Mouse (Mus musculus) liver, embryonic 12.5 days (tissue): ENCODE measurements around the gene Stag3. TPM values are rescaled to one million over a fixed set of nuclear protein-coding genes. Genes with fewer than 3 reads are reported as not detected.

Experiments used
- ATAC-seq: fragments of 200-750 bp; cut with Nextera tagmentation; 2 replicates; pipeline ENCODE4 v1.8.0; 2017; ENCODE audit warnings: moderate number of reproducible peaks, mild to moderate bottlenecking, moderate library complexity
- H3K27ac ChIP-seq: fragments of 300-500 bp; sonication (generic); 2 replicates; pipeline ENCODE4 v1.5.1; 2016; ENCODE audit warnings: mild to moderate bottlenecking
- H3K27me3 ChIP-seq: fragments of 300-500 bp; sonication (generic); replicated peaks from 2 replicates; pipeline ENCODE4 v1.6.1; 2016; ENCODE audit warnings: mild to moderate bottlenecking, moderate library complexity
- H3K36me3 ChIP-seq: fragments of 300-500 bp; sonication (generic); 2 replicates; pipeline ENCODE4 v1.6.1; 2016; ENCODE audit warnings: mild to moderate bottlenecking, moderate library complexity
- H3K4me1 ChIP-seq: fragments of 300-500 bp; sonication (generic); 2 replicates; pipeline ENCODE4 v1.6.1; 2016
- H3K4me2 ChIP-seq: fragments of 300-500 bp; sonication (generic); 2 replicates; pipeline ENCODE4 v1.6.1; 2016; ENCODE audit warnings: mild to moderate bottlenecking, moderate library complexity
- H3K4me3 ChIP-seq: fragments of 300-500 bp; sonication (generic); 2 replicates; pipeline ENCODE4 v1.5.1; 2016; ENCODE audit warnings: mild to moderate bottlenecking, moderate library complexity
- H3K9ac ChIP-seq: fragments of 300-500 bp; sonication (generic); 2 replicates; pipeline ENCODE4 v1.6.1; 2016; ENCODE audit warnings: mild to moderate bottlenecking, moderate library complexity
- H3K9me3 ChIP-seq: fragments of 300-500 bp; sonication (generic); replicated peaks from 2 replicates; pipeline ENCODE4 v1.6.1; 2016; ENCODE audit warnings: mild to moderate bottlenecking, moderate library complexity
- WGBS: fragments of 180-500 bp; shearing (Covaris S2); methylation state at CpG from one replicate; pipeline ENCODE4 v1.1.7; 2016; ENCODE audit not compliant: insufficient replicate concordance; 5-methylcytosine and 5-hydroxymethylcytosine counted together
- polyA plus RNA-seq: library from polyadenylated mRNA; unstranded; fragments of >200 nt; fragmentation: Nextera tagmentation; extraction: Ambion mirVana; gene quantifications from 2 replicates; pipeline ENCODE4 v1.2.1, GENCODE M21; 2016

Gene Stag3
- 3.1 and 3.9 TPM in 2 replicates for polyA plus RNA-seq

GRCm38 (mm10) chr5:138279585-138280424 lies at the start of gene Stag3, which contains the start of the genes Gm43720 and Gpc2:
Stag3 (plus strand) TSS chr5:138280240.
Gm43720 (minus strand) TSS chr5:138279958.
Gpc2 (minus strand) TSS chr5:138280005.
- peak within 1 kb of the TSS; percentile 55 for H3K4me3 ChIP-seq
- H3K27me3 ChIP-seq: peaks cover 49% of the 10 kb centered on the region
- no peaks in the 10 kb centered on the region for H3K36me3 ChIP-seq
- H3K27ac ChIP-seq: no peak within 1 kb of the TSS
- ATAC-seq: peak; percentile 99
- peak within 1 kb of the TSS; percentile 34 for H3K9ac ChIP-seq
- H3K9me3 ChIP-seq: no peaks in the 10 kb centered on the region
- peak within 1 kb of the TSS; percentile 81 for H3K4me2 ChIP-seq
- peaks cover 32% of the 10 kb centered on the region for H3K4me1 ChIP-seq
- 1% methylated on average over 56 of the region's 56 CpGs for WGBS

- H3K4me2 ChIP-seq: no peak overlapping the region
- H3K36me3 ChIP-seq: no peaks in the 10 kb centered on the region
- no peak overlapping the region for H3K27ac ChIP-seq
- no peaks in the 10 kb centered on the region for H3K27me3 ChIP-seq
- no peak overlapping the region for H3K4me3 ChIP-seq
- 77% methylated on average over 2 of the region's 2 CpGs for whole genome bisulfite sequencing
- H3K4me1 ChIP-seq: no peaks in the 10 kb centered on the region
- no peaks in the 10 kb centered on the region for H3K9me3 ChIP-seq
- ATAC-seq: no peak
- no peak overlapping the region for H3K9ac ChIP-seq
Observed at GRCm38 (mm10) chr5:138233778-138234177, 46.3 kb upstream of the Stag3 start.

- Histone ChIP-seq H3K4me2 (no peak overlapping the region), H3K36me3 (no peaks in the 10 kb centered on the region), H3K27me3 (no peaks in the 10 kb centered on the region), H3K4me1 (no peaks in the 10 kb centered on the region), H3K4me3 (no peak overlapping the region), H3K27ac (no peak overlapping the region), H3K9ac (no peak overlapping the region), H3K9me3 (no peaks in the 10 kb centered on the region)
- ATAC-seq: no peak
Observed at GRCm38 (mm10) chr5:138234224-138234623, 45.8 kb upstream of the Stag3 start.

- no peak overlapping the region for H3K9ac ChIP-seq
- H3K4me2 ChIP-seq: no peak overlapping the region
- H3K4me1 ChIP-seq: no peaks in the 10 kb centered on the region
- H3K27ac ChIP-seq: no peak overlapping the region
- H3K4me3 ChIP-seq: no peak overlapping the region
- WGBS: 7% methylated on average over 2 of the region's 2 CpGs
- H3K9me3 ChIP-seq: no peaks in the 10 kb centered on the region
- no peaks in the 10 kb centered on the region for H3K27me3 ChIP-seq
- no peak for ATAC-seq
- H3K36me3 ChIP-seq: no peaks in the 10 kb centered on the region
Observed at GRCm38 (mm10) chr5:138241511-138241910, 38.5 kb upstream of the Stag3 start.

GRCm38 (mm10) chr5:138251144-138251543 lies 28.9 kb upstream of the Stag3 start:
- Histone ChIP-seq H3K9ac (no peak overlapping the region), H3K27ac (no peak overlapping the region), H3K4me2 (no peak overlapping the region), H3K9me3 (no peaks in the 10 kb centered on the region), H3K4me3 (no peak overlapping the region), H3K4me1 (peaks cover 12% of the 10 kb centered on the region), H3K36me3 (no peaks in the 10 kb centered on the region), H3K27me3 (no peaks in the 10 kb centered on the region)
- 72% methylated on average over 12 of the region's 12 CpGs for WGBS
- ATAC-seq: no peak

- Histone ChIP-seq H3K27me3 (no peaks in the 10 kb centered on the region), H3K27ac (no peak overlapping the region)
- WGBS: 78% methylated on average over 3 of the region's 3 CpGs
Observed at GRCm38 (mm10) chr5:138253061-138253460, 27.0 kb upstream of the Stag3 start.

GRCm38 (mm10) chr5:138255353-138256093 lies 24.5 kb upstream of the Stag3 start, which contains the start of gene Lamtor4:
Lamtor4 (plus strand) TSS chr5:138255482.
- peak within 1 kb of the TSS; percentile 81 for H3K27ac ChIP-seq
- no peaks in the 10 kb centered on the region for H3K27me3 ChIP-seq
- peaks cover 56% of the 10 kb centered on the region for H3K4me1 ChIP-seq
- H3K4me3 ChIP-seq: peak within 1 kb of the TSS; percentile 77
- H3K36me3 ChIP-seq: peaks cover 33% of the 10 kb centered on the region
- peak within 1 kb of the TSS; percentile 89 for H3K4me2 ChIP-seq
- no peaks in the 10 kb centered on the region for H3K9me3 ChIP-seq
- H3K9ac ChIP-seq: peak within 1 kb of the TSS; percentile 70
- peak; percentile 99 for ATAC-seq
- WGBS: under 1% methylated on average over 38 of the region's 38 CpGs

More at GRCm38 (mm10) chr5:138253061-138253460, 27.0 kb upstream of the Stag3 start:
- Histone ChIP-seq H3K9ac (no peak overlapping the region), H3K36me3 (peaks cover 8% of the 10 kb centered on the region), H3K4me1 (peaks cover 31% of the 10 kb centered on the region), H3K4me3 (no peak overlapping the region), H3K4me2 (no peak overlapping the region), H3K9me3 (no peaks in the 10 kb centered on the region)
- no peak for ATAC-seq

- no peaks in the 10 kb centered on the region for H3K9me3 ChIP-seq
- H3K4me2 ChIP-seq: peak overlapping the region; percentile 89
- no peaks in the 10 kb centered on the region for H3K27me3 ChIP-seq
- WGBS: 10% methylated on average over 7 of the region's 7 CpGs
- H3K36me3 ChIP-seq: peaks cover 39% of the 10 kb centered on the region
- peak overlapping the region; percentile 81 for H3K27ac ChIP-seq
- H3K4me3 ChIP-seq: peak overlapping the region; percentile 77
- peak overlapping the region; percentile 70 for H3K9ac ChIP-seq
- no peak; the same call in 1 of the 2 replicates for ATAC-seq
- H3K4me1 ChIP-seq: peaks cover 61% of the 10 kb centered on the region
Observed at GRCm38 (mm10) chr5:138256094-138256467, 24.0 kb upstream of the Stag3 start.

GRCm38 (mm10) chr5:138256966-138257584 lies 23.0 kb upstream of the Stag3 start:
- Histone ChIP-seq H3K9me3 (no peaks in the 10 kb centered on the region), H3K4me3 (no peak overlapping the region), H3K27ac (peak overlapping the region; percentile 45; the same call in 1 of the 2 replicates), H3K9ac (no peak overlapping the region), H3K36me3 (peaks cover 49% of the 10 kb centered on the region), H3K4me1 (peaks cover 71% of the 10 kb centered on the region), H3K4me2 (peak overlapping the region; percentile 89), H3K27me3 (no peaks in the 10 kb centered on the region)
- 34% methylated on average over 10 of the region's 10 CpGs for WGBS
- ATAC-seq: no peak

- Histone ChIP-seq H3K36me3 (peaks cover 50% of the 10 kb centered on the region), H3K4me2 (no peak overlapping the region), H3K27me3 (no peaks in the 10 kb centered on the region), H3K4me3 (no peak overlapping the region), H3K9me3 (no peaks in the 10 kb centered on the region), H3K9ac (no peak overlapping the region), H3K4me1 (peaks cover 76% of the 10 kb centered on the region), H3K27ac (peak overlapping the region; percentile 45; the same call in 1 of the 2 replicates)
- 79% methylated on average over 4 of the region's 4 CpGs for WGBS
- no peak for ATAC-seq
Observed at GRCm38 (mm10) chr5:138257585-138257978, 22.5 kb upstream of the Stag3 start.

- Histone ChIP-seq H3K27me3 (no peaks in the 10 kb centered on the region), H3K4me3 (no peak overlapping the region), H3K9ac (no peak overlapping the region), H3K4me2 (no peak overlapping the region), H3K36me3 (peaks cover 50% of the 10 kb centered on the region), H3K27ac (no peak overlapping the region), H3K9me3 (no peaks in the 10 kb centered on the region), H3K4me1 (peaks cover 81% of the 10 kb centered on the region)
- no peak for ATAC-seq
- 47% methylated on average over 3 of the region's 3 CpGs for WGBS
Observed at GRCm38 (mm10) chr5:138258078-138258477, 22.0 kb upstream of the Stag3 start.
